Mouse (Mus musculus) liver, embryonic 14.5 days (tissue): ENCODE measurements at regions not wholly inside any gene's neighbourhood (a gene's known extent, or its start where the extent isn't known, plus 50 kb on each side); places are given as distances from the start of the nearest gene placed in this dataset.

ENCODE experiments used
- CTCF ChIP-seq: IDR thresholded peaks from 2 replicates; pipeline ENCODE4 v1.5.1; 2016; ENCODE audit warnings: antibody characterized with exemption, low read depth, control low read depth
- EP300 ChIP-seq: IDR thresholded peaks from 2 replicates; pipeline ENCODE4 v1.6.1; 2016; ENCODE audit warnings: antibody characterized with exemption, low read depth

- TF ChIP-seq CTCF (no peak), EP300 (no peak)
Observed at GRCm38 (mm10) chr19:59523356-59523755, 65.2 kb downstream of the Emx2 start.
